Mouse (Mus musculus) cerebellum, postnatal 25 days (tissue): Measurements from ENCODE around the gene 1700021F07Rik.

ENCODE experiments used
- DNase-seq, 2 experiments: peaks; one replicate each; pipeline ENCODE4 v3.0.0; 2021; ENCODE audit warnings: mixed read lengths in 2 of 2

Gene 1700021F07Rik

GRCm38 (mm10) chr2:173522376-173522775 is at the start of gene 1700021F07Rik:
1700021F07Rik (plus strand) TSS chr2:173522586.
- no peak for DNase-seq

GRCm38 (mm10) chr2:173473233-173473632 is 49.2 kb upstream of the 1700021F07Rik start:
- DNase-seq = no peak

GRCm38 (mm10) chr2:173479050-173479449 is 43.3 kb upstream of the 1700021F07Rik start:
- DNase-seq = no peak

DNA sequence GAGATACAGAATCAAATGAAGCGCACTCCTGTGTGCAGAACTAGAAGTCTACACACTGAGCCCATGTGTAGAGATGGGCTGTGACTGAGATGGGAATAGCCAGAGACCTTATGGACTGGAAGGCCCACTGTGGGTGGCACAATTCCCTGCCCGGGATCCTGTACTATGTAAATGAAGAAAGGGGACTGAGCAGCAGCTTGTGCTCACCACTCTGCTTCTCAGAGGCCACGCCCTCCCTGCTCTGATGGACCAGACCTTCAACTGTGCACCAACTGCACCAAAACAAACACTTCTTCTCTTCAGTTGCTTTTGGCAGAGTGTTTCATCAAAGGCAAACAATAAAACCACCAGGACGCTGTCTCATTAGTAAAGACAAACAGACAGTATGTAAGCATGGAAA is 37.9 kb upstream of the 1700021F07Rik start:
- no peak for DNase-seq

DNA sequence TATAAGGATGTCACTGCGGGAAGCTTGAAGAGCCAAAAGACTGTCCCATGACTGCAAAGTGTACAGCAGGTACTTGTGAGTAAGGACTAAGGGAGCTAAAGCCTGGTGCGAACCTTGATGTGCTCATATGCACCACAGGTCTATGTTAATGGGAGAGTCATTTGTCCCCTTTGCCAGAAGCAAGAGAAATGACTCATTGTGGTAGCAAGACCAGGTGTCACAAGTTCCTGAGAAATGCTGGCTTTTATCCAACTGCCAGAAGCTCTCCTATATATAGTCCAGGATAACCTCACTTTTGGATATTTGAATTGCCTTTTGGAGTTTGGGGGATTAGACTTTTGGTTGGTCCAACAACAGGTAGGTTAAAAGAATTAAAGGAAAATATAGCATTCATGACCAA is 22.8 kb upstream of the 1700021F07Rik start:
- DNase-seq = no peak

- DNase-seq = no peak
Observed at GRCm38 (mm10) chr2:173513977-173514376, 8.4 kb upstream of the 1700021F07Rik start.

DNA sequence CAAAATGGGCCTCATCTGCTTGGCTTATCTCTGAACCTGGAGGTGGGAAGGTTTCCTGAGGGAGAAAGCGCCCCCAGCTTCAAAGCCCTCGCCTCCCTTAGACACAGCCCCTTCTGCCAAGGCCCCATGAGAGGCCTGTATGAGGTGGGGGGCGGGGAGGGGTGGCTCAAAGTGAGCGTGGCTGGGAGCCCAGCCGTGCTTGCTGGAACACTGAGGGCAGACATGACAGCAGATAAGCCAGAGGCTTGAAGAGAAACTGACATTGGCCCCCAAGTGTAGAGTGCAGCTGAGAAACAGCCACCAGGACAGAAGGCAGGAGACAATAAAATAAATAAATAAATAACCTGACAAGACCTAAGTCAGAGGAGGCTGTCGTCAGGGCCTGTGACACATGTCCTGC is 7.2 kb upstream of the 1700021F07Rik start:
- DNase-seq = no peak

- no peak for DNase-seq
Observed at GRCm38 (mm10) chr2:173516150-173516855, 6.1 kb upstream of the 1700021F07Rik start.

DNA sequence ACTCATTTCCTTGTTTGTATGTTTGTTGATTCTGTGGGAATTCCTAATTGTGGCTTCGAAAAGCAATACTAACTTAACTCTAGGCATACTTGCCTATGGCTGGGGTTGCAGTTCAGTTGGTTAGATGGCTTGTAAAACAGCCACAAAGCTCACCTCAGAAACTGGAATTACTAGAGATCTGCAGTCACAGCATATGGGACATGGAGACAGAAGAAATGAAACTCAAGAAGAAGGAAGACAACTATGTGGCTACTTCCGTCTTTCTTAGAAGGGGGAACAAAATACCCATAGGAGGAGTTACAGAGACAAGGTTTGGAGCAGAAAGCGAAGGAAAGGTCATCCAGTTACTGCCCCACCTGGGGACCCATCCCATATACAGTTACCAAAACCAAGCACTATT is 6.1 kb downstream of the 1700021F07Rik start:
- no peak for DNase-seq

DNA sequence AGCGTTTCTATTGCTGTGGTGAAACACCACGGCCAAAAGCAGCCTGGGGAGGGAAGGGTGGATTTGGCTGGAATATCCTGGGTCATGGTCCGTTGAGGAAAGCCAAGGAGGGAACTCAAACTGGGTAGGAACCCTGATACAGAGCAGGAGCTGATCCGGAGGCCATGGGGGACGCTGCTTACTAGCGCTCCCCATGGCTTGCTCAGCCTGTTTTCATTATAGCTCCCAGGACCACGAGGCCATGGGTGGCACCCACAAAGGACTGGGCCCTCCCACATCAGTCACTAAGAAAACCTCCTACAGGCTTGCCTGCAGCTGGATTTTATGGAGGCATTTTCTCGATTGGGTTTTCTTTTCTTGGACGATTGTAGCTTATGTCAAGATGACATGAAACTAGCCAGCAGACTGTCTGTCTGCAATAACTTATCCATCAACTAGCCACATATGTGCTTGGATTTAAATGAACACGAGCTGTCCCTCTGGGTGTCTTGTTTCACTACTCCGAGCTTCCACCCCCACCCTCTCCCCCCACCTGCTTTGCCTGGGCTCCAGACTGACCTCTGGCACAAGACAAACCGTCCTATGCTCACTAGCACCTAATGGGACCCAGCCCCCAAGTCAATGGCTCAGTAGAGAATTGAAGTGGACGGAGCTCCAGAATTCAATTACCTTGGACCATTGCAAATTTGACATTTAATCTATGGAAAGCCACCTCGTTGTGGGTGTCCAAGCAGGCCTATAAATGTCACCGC is 10.5 kb downstream of the 1700021F07Rik start:
- no peak for DNase-seq

DNA sequence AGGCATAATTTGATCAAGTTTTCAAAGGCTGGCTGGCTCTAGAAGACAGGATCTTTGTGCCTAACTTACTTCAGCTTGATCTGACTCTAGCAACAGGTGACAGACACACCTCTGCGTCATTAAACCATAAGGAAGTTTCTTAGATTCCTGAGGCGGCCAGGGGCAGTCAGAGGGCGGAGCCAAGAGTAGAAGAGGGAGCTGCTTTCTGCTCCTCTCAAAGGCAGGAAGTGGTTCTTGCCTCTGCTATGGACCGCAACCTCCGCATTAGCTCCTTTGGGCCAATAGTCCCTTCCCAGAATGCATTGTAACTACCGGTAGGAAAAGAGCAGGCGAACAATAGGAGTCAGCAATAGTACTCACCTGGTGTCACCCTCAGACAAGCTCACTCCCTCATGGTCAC is 12.2 kb downstream of the 1700021F07Rik start:
- DNase-seq = no peak

GRCm38 (mm10) chr2:173535390-173535789 is 13.0 kb downstream of the 1700021F07Rik start:
- peak; percentile 81 to 89 for DNase-seq

- no peak for DNase-seq
Observed at GRCm38 (mm10) chr2:173535886-173536285, 13.5 kb downstream of the 1700021F07Rik start.

DNA sequence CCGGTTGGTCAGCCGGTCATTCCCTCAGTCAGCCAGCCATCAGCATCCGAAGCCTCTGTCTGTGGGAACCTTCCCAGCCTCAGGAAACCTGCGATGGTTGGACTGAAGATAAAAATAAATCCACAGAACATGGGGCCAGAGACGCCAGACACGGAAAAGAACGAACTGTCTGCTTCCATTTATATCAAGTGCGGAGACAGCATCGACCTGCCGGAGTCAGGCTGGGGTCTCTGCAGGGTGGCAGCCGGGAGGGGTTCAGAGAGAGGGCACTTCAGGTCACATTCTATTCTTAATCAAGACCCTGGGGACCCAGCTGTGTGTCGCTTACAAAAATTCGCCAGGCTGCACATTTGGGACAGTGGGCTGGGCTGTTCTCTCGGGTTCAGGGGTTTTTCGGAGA is 17.4 kb downstream of the 1700021F07Rik start:
- peak in 1 of 2 experiments; percentile 33 for DNase-seq

DNA sequence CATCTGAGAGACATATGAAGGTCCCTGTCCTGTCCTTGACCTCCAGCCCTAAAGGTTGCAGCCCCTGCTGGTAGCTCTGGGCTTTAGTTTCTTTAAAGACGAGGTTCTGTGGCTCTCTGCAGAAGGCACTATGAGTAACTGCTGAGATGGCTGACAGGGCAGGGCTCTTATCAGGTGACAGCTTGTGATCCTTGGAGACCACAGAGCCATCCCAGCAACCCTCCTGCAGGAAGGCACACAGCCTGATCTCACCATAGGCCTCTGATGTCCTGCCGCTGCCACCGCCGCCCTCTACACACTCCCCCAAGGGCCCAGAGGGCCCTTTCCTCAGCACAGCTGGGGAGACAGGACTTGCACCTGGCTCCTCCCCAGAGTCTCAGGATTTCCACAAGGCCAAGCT is 19.4 kb downstream of the 1700021F07Rik start:
- DNase-seq = no peak

- DNase-seq = no peak
Observed at GRCm38 (mm10) chr2:173542716-173543115, 20.3 kb downstream of the 1700021F07Rik start.

DNA sequence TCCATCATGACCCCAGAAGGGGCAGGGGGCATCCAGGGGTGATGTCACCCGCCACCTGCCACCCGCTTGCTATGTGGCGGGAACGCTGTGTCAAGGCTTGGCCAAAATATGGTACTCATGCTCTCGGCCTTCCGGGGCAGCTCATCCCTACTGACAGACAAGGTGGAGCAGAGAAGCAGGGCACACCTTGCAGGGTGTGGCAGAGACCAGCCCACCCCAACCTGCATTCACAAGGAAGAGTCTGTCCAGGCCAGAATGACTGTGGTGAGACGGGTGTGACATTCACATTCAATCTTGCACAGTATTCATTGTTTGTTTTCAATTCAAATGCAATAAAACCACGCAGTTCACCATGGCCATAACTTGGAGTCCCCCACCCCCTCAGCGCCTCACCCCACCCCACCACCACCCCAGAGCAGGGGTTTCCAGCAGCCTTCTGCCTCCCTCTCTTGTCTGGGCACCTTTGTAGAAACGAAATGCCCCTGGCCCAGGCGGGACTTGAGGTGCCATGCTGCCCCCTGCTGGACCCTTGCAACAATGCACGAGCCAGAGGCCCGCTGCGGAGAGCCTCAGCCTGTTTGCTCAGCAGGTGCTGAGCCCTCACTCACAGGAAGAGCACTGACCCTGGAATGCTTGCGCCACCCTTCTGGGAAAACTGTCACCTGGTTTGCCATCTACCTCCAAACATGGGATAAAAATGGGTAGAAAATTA is 23.8 kb downstream of the 1700021F07Rik start:
- DNase-seq = peak; percentile 79 to 86

DNA sequence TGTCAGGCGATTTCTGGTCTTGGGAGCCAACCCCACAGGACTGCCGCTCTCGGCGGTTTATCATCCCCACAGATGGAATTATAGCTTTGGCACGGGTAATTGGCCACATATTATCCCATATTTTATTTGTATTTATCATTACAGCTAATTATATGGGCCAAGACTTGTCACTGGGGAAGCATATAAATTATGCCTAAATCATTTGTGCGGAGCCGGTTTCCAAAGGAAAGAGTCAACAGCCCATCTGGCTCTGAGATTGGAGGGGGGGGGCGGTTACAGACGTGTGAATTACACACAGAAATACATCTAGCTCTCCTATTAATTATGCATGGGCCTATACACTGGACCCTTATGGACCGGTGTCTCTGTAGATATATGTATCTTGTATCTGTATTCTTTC is 26.9 kb downstream of the 1700021F07Rik start:
- no peak for DNase-seq

- no peak for DNase-seq
Observed at GRCm38 (mm10) chr2:173550681-173551080, 28.3 kb downstream of the 1700021F07Rik start.

DNA sequence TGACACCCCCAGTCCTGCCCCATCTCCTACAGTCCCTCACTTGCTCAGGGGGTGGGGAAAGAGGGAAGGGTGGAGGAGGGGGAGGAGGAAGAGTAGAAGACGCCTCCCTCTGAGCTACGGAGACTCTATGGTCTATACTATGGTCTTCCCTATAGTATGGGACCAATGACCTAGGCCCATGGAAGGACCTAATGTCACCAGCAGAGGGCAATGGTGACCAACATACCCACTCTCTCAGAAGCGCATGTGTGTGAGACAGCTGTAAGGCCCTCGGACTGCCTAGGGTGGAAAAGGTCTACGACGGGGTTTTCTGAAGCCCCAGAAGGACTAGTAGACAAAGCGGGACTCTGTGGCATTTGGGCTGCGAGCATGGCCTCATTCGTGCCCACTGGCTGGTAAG is 31.5 kb downstream of the 1700021F07Rik start:
- no peak for DNase-seq

DNA sequence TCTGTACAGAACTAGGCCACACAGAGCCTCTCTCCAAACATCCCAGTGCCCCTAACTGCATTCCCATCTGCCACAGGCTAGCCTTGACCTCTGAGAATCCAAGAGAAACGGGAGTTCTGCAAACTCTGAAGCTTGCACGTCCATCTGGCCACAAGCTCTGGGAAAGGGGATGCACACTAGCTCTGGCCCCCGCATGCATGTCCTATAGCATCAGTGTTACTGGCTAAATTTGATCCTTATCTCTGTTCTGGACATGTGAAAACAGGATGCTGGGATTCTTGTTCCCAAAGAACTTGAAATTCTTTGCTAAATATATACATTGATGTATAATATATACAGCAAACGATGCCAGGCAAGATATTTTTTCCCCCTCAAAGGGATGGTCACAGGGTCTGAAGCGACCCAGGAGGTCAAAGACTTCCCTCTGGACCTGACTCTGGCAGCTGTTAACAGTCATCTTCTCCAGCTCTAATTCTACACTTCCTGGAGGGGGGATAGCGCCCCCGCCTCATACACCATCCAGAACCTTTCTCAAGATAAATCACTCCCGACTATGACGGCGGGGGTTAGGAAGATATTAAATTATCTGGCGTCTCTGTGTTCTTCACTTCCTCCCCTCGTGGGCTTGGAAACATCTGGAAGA is 36.5 kb downstream of the 1700021F07Rik start:
- no peak for DNase-seq

DNA sequence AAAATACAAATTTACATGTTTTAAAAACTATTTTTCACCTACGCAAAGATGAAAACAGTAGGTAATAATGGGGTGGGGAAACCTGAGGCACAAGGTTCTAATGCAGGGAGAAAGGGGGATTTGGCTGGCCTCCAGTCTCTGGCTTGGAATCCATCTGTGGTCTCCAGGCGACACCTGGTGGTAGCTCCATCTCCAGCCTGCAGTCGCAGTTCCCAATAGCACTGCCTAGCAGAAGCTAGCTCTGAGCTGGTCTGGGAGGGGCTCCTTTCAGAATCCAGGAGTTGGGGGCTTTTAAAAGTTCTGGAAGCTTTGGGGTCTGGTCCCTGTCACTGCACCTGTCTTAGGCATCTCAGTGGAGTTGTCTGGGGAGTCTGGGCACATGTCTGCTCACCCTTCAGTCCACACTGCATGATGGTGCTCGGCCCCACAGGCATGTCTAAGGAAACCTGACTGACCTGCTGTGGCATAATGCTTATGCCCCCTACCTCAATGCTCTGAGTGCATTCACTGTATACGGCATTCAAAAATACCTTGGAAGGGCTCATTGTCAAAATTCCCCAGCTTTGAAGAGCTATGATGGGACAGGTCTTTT is 39.6 kb downstream of the 1700021F07Rik start:
- DNase-seq = peak; percentile 65 to 78

GRCm38 (mm10) chr2:173563336-173563735 is 41.0 kb downstream of the 1700021F07Rik start:
- DNase-seq = no peak
